Comparison of ENCODE assay signal across 10 mouse cellular contexts in the genomic region with DNA sequence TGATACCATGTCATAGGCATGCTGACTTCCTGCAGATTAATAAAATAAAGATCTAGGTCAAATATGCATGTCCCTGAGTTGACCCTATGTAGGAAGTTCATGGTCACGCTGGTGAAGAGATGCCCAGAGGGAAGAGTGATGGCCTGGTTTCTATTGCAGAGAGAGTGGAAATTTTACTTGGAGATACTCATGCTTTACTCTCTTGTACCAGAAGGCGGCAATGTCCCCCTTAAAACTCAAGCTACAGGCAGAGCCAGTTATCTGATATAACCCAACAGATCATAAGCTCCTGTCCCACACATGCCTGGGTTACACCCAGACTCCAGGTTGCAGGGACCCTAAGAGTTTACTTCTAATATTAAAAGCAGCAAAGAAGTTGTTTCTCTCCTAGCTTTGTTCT.
DNase-seq lines count a peak whose midpoint lies in the region; ATAC-seq and TF ChIP-seq lines count a peak whose summit lies in the region.
"Had no signal": no experiment of that assay in that cellular context is flagged by ENCODE, and none has a peak within 500 bp of the region (broad histone marks: within the 10 kb centered on the region; RNA-seq: fewer than 3 reads in every experiment).

No protein-coding gene starts in this region.

- H3K27ac ChIP-seq in gastrocnemius, adult 2 months, result no peak overlapping the region
- no peak overlapping the region for H3K27ac ChIP-seq in hindbrain, embryonic 15.5 days (replicated peaks)
- no peak overlapping the region for H3K27ac ChIP-seq in midbrain, embryonic 15.5 days

- intact Hi-C loops in gastrocnemius, adult 2 months (cut with DNase I), result loop anchor here (2.0 to 5.0 kb wide), 2 partner anchors 191 to 220 kb away; no protein-coding TSS in a partner anchor
- intact Hi-C loops in gastrocnemius, postnatal 36 days (cut with DNase I), result loop anchor here (5.0 kb wide), 2 partner anchors 195 to 345 kb away; partner anchors contain the start of gene Large1

- H3K4me1 ChIP-seq in hindbrain, embryonic 15.5 days (replicated peaks), result no peaks in the 10 kb centered on the region
- no peaks in the 10 kb centered on the region for H3K4me1 ChIP-seq in midbrain, embryonic 15.5 days

- ATAC-seq in hindbrain, embryonic 15.5 days (ENCODE audit: low FRiP score, low read depth), result 0 out of 2 replicates have a peak, but pooled peaks have one; percentile 29
- peak; percentile 46; the same call in 1 of the 2 replicates for ATAC-seq in midbrain, embryonic 15.5 days (replicated peaks)

- no peak overlapping the region for H3K4me3 ChIP-seq in gastrocnemius, adult 2 months
- no peak overlapping the region for H3K4me3 ChIP-seq in hindbrain, embryonic 15.5 days
- H3K4me3 ChIP-seq in midbrain, embryonic 15.5 days, result no peak overlapping the region
- H3K4me3 ChIP-seq: erythroblast, embryonic 14.5 days had no signal

- peak; percentile 22 for DNase-seq in gastrocnemius, adult 2 months
- no peak for DNase-seq in gastrocnemius, postnatal 36 days
- DNase-seq in 3T3-L1 (ENCODE audit: low read depth, low spot score), result peak; percentile 62
- peak; percentile 4 for DNase-seq in cerebellum, adult 11 months
- DNase-seq in thymus, postnatal 10 days (ENCODE audit: low spot score in 2 of 2), result no peak
- DNase-seq in Muller cell, postnatal 12 days (ENCODE audit: inconsistent ontology term), result no peak

- WGBS in hindbrain, embryonic 15.5 days, result 63% methylated on average over 2 of the region's 2 CpGs
- WGBS in midbrain, embryonic 15.5 days, result 59% methylated on average over 2 of the region's 2 CpGs

- no peak overlapping the region for H3K9ac ChIP-seq in hindbrain, embryonic 15.5 days
- H3K9ac ChIP-seq in midbrain, embryonic 15.5 days, result no peak overlapping the region

- no peaks in the 10 kb centered on the region for H3K36me3 ChIP-seq in hindbrain, embryonic 15.5 days
- no peaks in the 10 kb centered on the region for H3K36me3 ChIP-seq in midbrain, embryonic 15.5 days (replicated peaks)
- H3K36me3 ChIP-seq: G1E had no signal

- H3K9me3 ChIP-seq in hindbrain, embryonic 15.5 days, result no peaks in the 10 kb centered on the region
- no peaks in the 10 kb centered on the region for H3K9me3 ChIP-seq in midbrain, embryonic 15.5 days
- H3K9me3 ChIP-seq: G1E had no signal

- no peak overlapping the region for H3K4me2 ChIP-seq in hindbrain, embryonic 15.5 days
- no peak overlapping the region for H3K4me2 ChIP-seq in midbrain, embryonic 15.5 days

- no peaks in the 10 kb centered on the region for H3K27me3 ChIP-seq in hindbrain, embryonic 15.5 days
- H3K27me3 ChIP-seq in midbrain, embryonic 15.5 days (replicated peaks), result no peaks in the 10 kb centered on the region

- peak; percentile 67 for TF ChIP-seq CTCF in gastrocnemius, adult 2 months (IDR thresholded peaks at IDR 0.05)

Comparison
In these comparisons a context has a peak if more than half of its experiments do, and no peak if none do; other contexts are left out.
1. DNase-seq: peak in gastrocnemius, adult 2 months (single experiment), 3T3-L1 (single experiment) and cerebellum, adult 11 months (single experiment); none in gastrocnemius, postnatal 36 days (0 of 2), thymus, postnatal 10 days (0 of 2) and Muller cell, postnatal 12 days (single experiment).